Mouse (Mus musculus): Measurements from ENCODE around the gene Lrrc8c. TPM values are rescaled to one million over a fixed set of nuclear protein-coding genes. Genes with fewer than 3 reads are reported as not detected.

Gene Lrrc8c
- polyA plus RNA-seq, 1 experiment from 2014 or later: 17.9 TPM

- ATAC-seq (ENCODE audit: insufficient number of reproducible peaks, low FRiP score, low TSS enrichment, low read depth): no peak
- Histone ChIP-seq H3K27me3 (no peaks in the 10 kb centered on the region), H3K9me3 (no peaks in the 10 kb centered on the region), H3K36me3 (no peaks in the 10 kb centered on the region), H3K4me1 (peaks cover 13% of the 10 kb centered on the region), H3K27ac (no peak overlapping the region), H3K4me2 (no peak overlapping the region), H3K4me3 (no peak overlapping the region), H3K9ac (no peak overlapping the region)
- 42% methylated on average over 6 of the region's 6 CpGs for WGBS
Measured at GRCm38 (mm10) chr5:105515532-105515931, 3.7 kb upstream of the Lrrc8c start.

- peaks cover 13% of the 10 kb centered on the region for H3K4me1 ChIP-seq
- ATAC-seq (ENCODE audit: insufficient number of reproducible peaks, low FRiP score, low TSS enrichment, low read depth): no peak
- no peak overlapping the region for H3K9ac ChIP-seq
- 48% methylated on average over 3 of the region's 3 CpGs for whole genome bisulfite sequencing
- H3K4me2 ChIP-seq: no peak overlapping the region
- no peak overlapping the region for H3K4me3 ChIP-seq
- H3K36me3 ChIP-seq: no peaks in the 10 kb centered on the region
- no peak overlapping the region for H3K27ac ChIP-seq
- H3K9me3 ChIP-seq: no peaks in the 10 kb centered on the region
- no peaks in the 10 kb centered on the region for H3K27me3 ChIP-seq
Measured at GRCm38 (mm10) chr5:105516290-105516689, 2.9 kb upstream of the Lrrc8c start.

GRCm38 (mm10) chr5:105517992-105518625 lies 1.1 kb upstream of the Lrrc8c start:
- Histone ChIP-seq H3K27ac (no peak overlapping the region), H3K4me3 (peak overlapping the region; percentile 64)

GRCm38 (mm10) chr5:105518626-105519095 lies 527 bp upstream of the Lrrc8c start:
- Histone ChIP-seq H3K4me2 (peak overlapping the region; percentile 90), H3K4me3 (peak overlapping the region; percentile 64), H3K27me3 (no peaks in the 10 kb centered on the region), H3K36me3 (no peaks in the 10 kb centered on the region), H3K9me3 (no peaks in the 10 kb centered on the region), H3K9ac (peak overlapping the region; percentile 58), H3K4me1 (peaks cover 13% of the 10 kb centered on the region), H3K27ac (peak overlapping the region; percentile 83)
- 2% methylated on average over 16 of the region's 16 CpGs for WGBS
- peak; percentile 23; the same call in 1 of the 2 replicates for ATAC-seq (ENCODE audit: insufficient number of reproducible peaks, low FRiP score, low TSS enrichment, low read depth)

More at GRCm38 (mm10) chr5:105517992-105518625, 1.1 kb upstream of the Lrrc8c start:
- Histone ChIP-seq H3K9ac (no peak overlapping the region), H3K27me3 (no peaks in the 10 kb centered on the region), H3K36me3 (no peaks in the 10 kb centered on the region), H3K4me2 (peak overlapping the region; percentile 90), H3K9me3 (no peaks in the 10 kb centered on the region), H3K4me1 (peaks cover 13% of the 10 kb centered on the region)
- whole genome bisulfite sequencing: 21% methylated on average over 7 of the region's 7 CpGs
- no peak for ATAC-seq (ENCODE audit: insufficient number of reproducible peaks, low FRiP score, low TSS enrichment, low read depth)

- peak overlapping the region; percentile 90 for H3K4me2 ChIP-seq
- peaks cover 13% of the 10 kb centered on the region for H3K4me1 ChIP-seq
- WGBS: 8% methylated on average over 5 of the region's 5 CpGs
- peak overlapping the region; percentile 64 for H3K4me3 ChIP-seq
- H3K9me3 ChIP-seq: no peaks in the 10 kb centered on the region
- H3K36me3 ChIP-seq: no peaks in the 10 kb centered on the region
- no peaks in the 10 kb centered on the region for H3K27me3 ChIP-seq
- peak overlapping the region; percentile 83 for H3K27ac ChIP-seq
- 0 out of 2 replicates have a peak, but pooled peaks have one; percentile 1 for ATAC-seq (ENCODE audit: insufficient number of reproducible peaks, low FRiP score, low TSS enrichment, low read depth)
- H3K9ac ChIP-seq: peak overlapping the region; percentile 58
Measured at GRCm38 (mm10) chr5:105519976-105520300, 750 bp downstream of the Lrrc8c start.

- peak overlapping the region; percentile 58 for H3K9ac ChIP-seq
- no peak for ATAC-seq (ENCODE audit: insufficient number of reproducible peaks, low FRiP score, low TSS enrichment, low read depth)
- peaks cover 13% of the 10 kb centered on the region for H3K4me1 ChIP-seq
- no peak overlapping the region for H3K27ac ChIP-seq
- WGBS: 46% methylated on average over 9 of the region's 9 CpGs
- no peaks in the 10 kb centered on the region for H3K36me3 ChIP-seq
- peak overlapping the region; percentile 64 for H3K4me3 ChIP-seq
- no peaks in the 10 kb centered on the region for H3K27me3 ChIP-seq
- H3K4me2 ChIP-seq: peak overlapping the region; percentile 90
- H3K9me3 ChIP-seq: no peaks in the 10 kb centered on the region
Measured at GRCm38 (mm10) chr5:105520442-105520965, 1.3 kb downstream of the Lrrc8c start.

GRCm38 (mm10) chr5:105523452-105523851 lies 4.3 kb downstream of the Lrrc8c start:
- peaks cover 12% of the 10 kb centered on the region for H3K4me1 ChIP-seq
- no peak overlapping the region for H3K9ac ChIP-seq
- H3K27ac ChIP-seq: no peak overlapping the region
- H3K9me3 ChIP-seq: no peaks in the 10 kb centered on the region
- H3K4me2 ChIP-seq: no peak overlapping the region
- ATAC-seq (ENCODE audit: insufficient number of reproducible peaks, low FRiP score, low TSS enrichment, low read depth): no peak
- no peaks in the 10 kb centered on the region for H3K36me3 ChIP-seq
- 67% methylated on average over 3 of the region's 3 CpGs for WGBS
- no peaks in the 10 kb centered on the region for H3K27me3 ChIP-seq
- H3K4me3 ChIP-seq: no peak overlapping the region

- WGBS: 86% methylated on average over 12 of the region's 12 CpGs
- Histone ChIP-seq H3K9ac (no peak overlapping the region), H3K4me3 (no peak overlapping the region)
Measured at GRCm38 (mm10) chr5:105525004-105525403, 5.8 kb downstream of the Lrrc8c start.

GRCm38 (mm10) chr5:105526107-105526645 lies 7.0 kb downstream of the Lrrc8c start:
- Histone ChIP-seq H3K9me3 (no peaks in the 10 kb centered on the region), H3K4me1 (no peaks in the 10 kb centered on the region; the same call in 1 of the 2 replicates), H3K27me3 (no peaks in the 10 kb centered on the region), H3K27ac (no peak overlapping the region), H3K4me2 (no peak overlapping the region), H3K36me3 (no peaks in the 10 kb centered on the region), H3K9ac (no peak overlapping the region), H3K4me3 (no peak overlapping the region)
- 96% methylated on average over 4 of the region's 4 CpGs for WGBS
- no peak for ATAC-seq (ENCODE audit: insufficient number of reproducible peaks, low FRiP score, low TSS enrichment, low read depth)

More at GRCm38 (mm10) chr5:105525004-105525403, 5.8 kb downstream of the Lrrc8c start:
- H3K4me2 ChIP-seq: no peak overlapping the region
- H3K36me3 ChIP-seq: no peaks in the 10 kb centered on the region
- ATAC-seq (ENCODE audit: insufficient number of reproducible peaks, low FRiP score, low TSS enrichment, low read depth): no peak
- H3K27ac ChIP-seq: no peak overlapping the region
- H3K27me3 ChIP-seq: no peaks in the 10 kb centered on the region
- H3K4me1 ChIP-seq: peaks cover 3% of the 10 kb centered on the region
- no peaks in the 10 kb centered on the region for H3K9me3 ChIP-seq

GRCm38 (mm10) chr5:105526766-105527165 lies 7.6 kb downstream of the Lrrc8c start:
- no peak overlapping the region for H3K9ac ChIP-seq
- H3K36me3 ChIP-seq: no peaks in the 10 kb centered on the region
- H3K9me3 ChIP-seq: no peaks in the 10 kb centered on the region
- no peak for ATAC-seq (ENCODE audit: insufficient number of reproducible peaks, low FRiP score, low TSS enrichment, low read depth)
- no peaks in the 10 kb centered on the region for H3K4me1 ChIP-seq
- H3K27ac ChIP-seq: no peak overlapping the region
- H3K4me2 ChIP-seq: no peak overlapping the region
- H3K27me3 ChIP-seq: no peaks in the 10 kb centered on the region
- H3K4me3 ChIP-seq: no peak overlapping the region
- 74% methylated on average over 9 of the region's 9 CpGs for WGBS

GRCm38 (mm10) chr5:105527477-105528331 lies 8.5 kb downstream of the Lrrc8c start:
- 80% methylated on average over 23 of the region's 23 CpGs for WGBS
- Histone ChIP-seq H3K4me2 (no peak overlapping the region), H3K9me3 (no peaks in the 10 kb centered on the region), H3K27me3 (no peaks in the 10 kb centered on the region), H3K4me3 (no peak overlapping the region), H3K36me3 (no peaks in the 10 kb centered on the region), H3K4me1 (no peaks in the 10 kb centered on the region), H3K27ac (no peak overlapping the region), H3K9ac (no peak overlapping the region)
- ATAC-seq (ENCODE audit: insufficient number of reproducible peaks, low FRiP score, low TSS enrichment, low read depth): no peak

Measured in limb, embryonic 15.5 days (tissue).